Mouse (Mus musculus): ENCODE data around the gene Zpbp2. TPM values are rescaled to one million over a fixed set of nuclear protein-coding genes. Genes with fewer than 3 reads are reported as not detected.

The Zpbp2 gene
- polyA plus RNA-seq, 1 experiment from 2014 or later = not detected

DNA sequence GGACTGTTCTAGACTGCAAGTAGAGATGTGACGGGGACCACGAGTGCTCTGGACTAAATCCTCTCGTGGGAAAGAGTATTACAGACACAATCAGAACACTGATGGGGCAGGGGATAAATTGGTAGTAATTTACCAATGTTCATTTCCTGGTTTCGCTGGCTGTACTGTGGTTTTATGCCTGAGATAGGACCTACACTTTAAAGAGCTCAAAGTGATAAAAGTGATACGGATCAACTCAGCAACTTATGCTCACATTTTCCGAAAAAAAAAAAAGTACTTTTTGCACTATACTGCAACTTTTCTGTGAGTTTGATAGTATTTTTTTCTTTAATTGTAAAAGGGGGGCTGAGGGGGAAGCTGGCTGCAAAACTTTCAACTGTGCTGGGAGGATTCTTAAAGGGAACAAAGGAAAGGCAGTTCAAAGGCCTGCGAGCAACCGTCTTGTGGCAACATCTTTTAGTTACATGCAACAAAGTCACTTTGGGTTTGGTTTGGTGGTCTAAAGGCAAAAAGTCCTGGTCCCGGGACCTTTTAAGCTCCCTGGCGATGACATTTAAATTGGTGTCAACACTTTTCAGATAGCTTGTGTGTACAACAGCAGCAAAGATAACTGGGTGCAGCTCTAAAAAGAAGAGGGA is 24.0 kb upstream of the Zpbp2 start:
- Histone ChIP-seq H3K4me2 (replicated peaks; ENCODE audit: low read depth, low read length) (no peak overlapping the region), H3K9ac (replicated peaks; ENCODE audit: low read depth, low read length) (no peak overlapping the region), H3K9me3 (ENCODE audit: control insufficient read depth, low read depth, low read length) (no peaks in the 10 kb centered on the region), H3K36me3 (ENCODE audit: control insufficient read depth, insufficient read depth, low read length) (no peaks in the 10 kb centered on the region), H3K27ac (ENCODE audit: low read length) (no peak overlapping the region), H3K27me3 (ENCODE audit: control insufficient read depth, insufficient read depth, low read length) (no peaks in the 10 kb centered on the region), H3K4me1 (ENCODE audit: control insufficient read depth, insufficient read depth, low read length) (no peaks in the 10 kb centered on the region), H3K4me3 (ENCODE audit: low read depth, low read length) (no peak overlapping the region)
- ATAC-seq (ENCODE audit: insufficient number of reproducible peaks, insufficient read depth, low FRiP score, low read depth) = no peak
- WGBS = 73% methylated on average over 10 of the region's 10 CpGs

DNA sequence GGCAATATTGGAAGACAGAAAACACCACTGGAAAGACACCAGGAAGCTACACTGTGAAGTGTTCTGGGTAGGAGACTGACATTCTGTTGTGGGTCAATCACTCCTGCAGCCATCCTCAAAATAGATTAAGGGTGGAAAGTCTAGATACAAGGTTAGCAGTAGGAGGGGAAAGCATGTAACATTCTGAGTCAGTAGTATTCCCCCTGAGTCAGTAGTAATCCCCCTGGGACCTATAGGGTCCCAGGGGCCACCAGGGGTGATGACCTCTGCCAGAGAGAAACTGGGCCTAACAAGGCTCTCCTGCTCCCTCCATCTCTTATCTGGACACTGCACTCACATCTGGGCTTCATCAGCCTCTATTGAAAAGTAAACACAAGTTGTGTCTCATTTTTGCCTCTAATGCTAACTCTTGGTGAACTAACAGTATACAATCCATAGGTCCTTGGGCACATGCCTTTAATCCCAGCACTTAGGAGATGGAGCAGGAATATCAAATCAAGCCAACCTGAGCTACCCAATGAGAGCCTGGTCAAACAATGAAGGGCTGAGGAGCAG is 13.3 kb upstream of the Zpbp2 start:
- H3K4me1 ChIP-seq (ENCODE audit: control insufficient read depth, insufficient read depth, low read length) = no peaks in the 10 kb centered on the region

GRCm38 (mm10) chr11:98540319-98540718 is 10.6 kb upstream of the Zpbp2 start:
- H3K4me3 ChIP-seq (ENCODE audit: low read depth, low read length) = no peak overlapping the region
- WGBS = 83% methylated on average over 5 of the region's 5 CpGs
- ATAC-seq (ENCODE audit: insufficient number of reproducible peaks, insufficient read depth, low FRiP score, low read depth) = no peak
- H3K4me2 ChIP-seq (replicated peaks; ENCODE audit: low read depth, low read length) = no peak overlapping the region
- no peaks in the 10 kb centered on the region for H3K36me3 ChIP-seq (ENCODE audit: control insufficient read depth, insufficient read depth, low read length)
- H3K9me3 ChIP-seq (ENCODE audit: control insufficient read depth, low read depth, low read length) = no peaks in the 10 kb centered on the region
- H3K9ac ChIP-seq (replicated peaks; ENCODE audit: low read depth, low read length) = no peak overlapping the region
- H3K27me3 ChIP-seq (ENCODE audit: control insufficient read depth, insufficient read depth, low read length) = peaks cover 6% of the 10 kb centered on the region; the same call in 1 of the 2 replicates
- H3K4me1 ChIP-seq (ENCODE audit: control insufficient read depth, insufficient read depth, low read length) = peaks cover 1% of the 10 kb centered on the region; the same call in 1 of the 2 replicates
- no peak overlapping the region for H3K27ac ChIP-seq (ENCODE audit: low read length)

More for the DNA sequence above, 13.3 kb upstream of the Zpbp2 start:
- H3K9me3 ChIP-seq (ENCODE audit: control insufficient read depth, low read depth, low read length) = no peaks in the 10 kb centered on the region
- H3K4me3 ChIP-seq (ENCODE audit: low read depth, low read length) = no peak overlapping the region
- H3K36me3 ChIP-seq (ENCODE audit: control insufficient read depth, insufficient read depth, low read length) = no peaks in the 10 kb centered on the region
- no peak overlapping the region for H3K27ac ChIP-seq (ENCODE audit: low read length)
- no peak for ATAC-seq (ENCODE audit: insufficient number of reproducible peaks, insufficient read depth, low FRiP score, low read depth)
- H3K27me3 ChIP-seq (ENCODE audit: control insufficient read depth, insufficient read depth, low read length) = no peaks in the 10 kb centered on the region; the same call in 1 of the 2 replicates
- no peak overlapping the region for H3K4me2 ChIP-seq (replicated peaks; ENCODE audit: low read depth, low read length)
- no peak overlapping the region for H3K9ac ChIP-seq (replicated peaks; ENCODE audit: low read depth, low read length)

GRCm38 (mm10) chr11:98542553-98542952 is 8.3 kb upstream of the Zpbp2 start:
- H3K4me3 ChIP-seq (ENCODE audit: low read depth, low read length) = no peak overlapping the region
- no peaks in the 10 kb centered on the region for H3K36me3 ChIP-seq (ENCODE audit: control insufficient read depth, insufficient read depth, low read length)
- no peak overlapping the region for H3K27ac ChIP-seq (ENCODE audit: low read length)
- ATAC-seq (ENCODE audit: insufficient number of reproducible peaks, insufficient read depth, low FRiP score, low read depth) = no peak
- no peak overlapping the region for H3K9ac ChIP-seq (replicated peaks; ENCODE audit: low read depth, low read length)
- peaks cover 8% of the 10 kb centered on the region for H3K4me1 ChIP-seq (ENCODE audit: control insufficient read depth, insufficient read depth, low read length)
- WGBS = 70% methylated on average over 8 of the region's 8 CpGs
- H3K27me3 ChIP-seq (ENCODE audit: control insufficient read depth, insufficient read depth, low read length) = peaks cover 21% of the 10 kb centered on the region
- no peaks in the 10 kb centered on the region for H3K9me3 ChIP-seq (ENCODE audit: control insufficient read depth, low read depth, low read length)
- no peak overlapping the region for H3K4me2 ChIP-seq (replicated peaks; ENCODE audit: low read depth, low read length)

- Histone ChIP-seq H3K9ac (replicated peaks; ENCODE audit: low read depth, low read length) (no peak overlapping the region), H3K27me3 (ENCODE audit: control insufficient read depth, insufficient read depth, low read length) (peaks cover 27% of the 10 kb centered on the region)
- 66% methylated on average over 1 of the region's 1 CpGs for WGBS
These were observed 7.5 kb upstream of the Zpbp2 start for GRCm38 (mm10) chr11:98543414-98543813.

GRCm38 (mm10) chr11:98544890-98545677 is 5.8 kb upstream of the Zpbp2 start:
- ATAC-seq (ENCODE audit: insufficient number of reproducible peaks, insufficient read depth, low FRiP score, low read depth) = no peak
- Histone ChIP-seq H3K36me3 (ENCODE audit: control insufficient read depth, insufficient read depth, low read length) (no peaks in the 10 kb centered on the region), H3K4me1 (ENCODE audit: control insufficient read depth, insufficient read depth, low read length) (peaks cover 8% of the 10 kb centered on the region), H3K4me3 (ENCODE audit: low read depth, low read length) (peak overlapping the region; percentile 38), H3K9me3 (ENCODE audit: control insufficient read depth, low read depth, low read length) (no peaks in the 10 kb centered on the region), H3K4me2 (replicated peaks; ENCODE audit: low read depth, low read length) (peak overlapping the region; percentile 92), H3K27ac (ENCODE audit: low read length) (no peak overlapping the region), H3K9ac (replicated peaks; ENCODE audit: low read depth, low read length) (no peak overlapping the region; the same call in 1 of the 2 replicates), H3K27me3 (ENCODE audit: control insufficient read depth, insufficient read depth, low read length) (peaks cover 35% of the 10 kb centered on the region)
- 2% methylated on average over 16 of the region's 16 CpGs for WGBS

More at GRCm38 (mm10) chr11:98543414-98543813, 7.5 kb upstream of the Zpbp2 start:
- ATAC-seq (ENCODE audit: insufficient number of reproducible peaks, insufficient read depth, low FRiP score, low read depth) = no peak
- no peaks in the 10 kb centered on the region for H3K36me3 ChIP-seq (ENCODE audit: control insufficient read depth, insufficient read depth, low read length)
- H3K4me2 ChIP-seq (replicated peaks; ENCODE audit: low read depth, low read length) = no peak overlapping the region
- H3K9me3 ChIP-seq (ENCODE audit: control insufficient read depth, low read depth, low read length) = no peaks in the 10 kb centered on the region
- H3K4me1 ChIP-seq (ENCODE audit: control insufficient read depth, insufficient read depth, low read length) = peaks cover 8% of the 10 kb centered on the region
- H3K27ac ChIP-seq (ENCODE audit: low read length) = no peak overlapping the region
- no peak overlapping the region for H3K4me3 ChIP-seq (ENCODE audit: low read depth, low read length)

DNA sequence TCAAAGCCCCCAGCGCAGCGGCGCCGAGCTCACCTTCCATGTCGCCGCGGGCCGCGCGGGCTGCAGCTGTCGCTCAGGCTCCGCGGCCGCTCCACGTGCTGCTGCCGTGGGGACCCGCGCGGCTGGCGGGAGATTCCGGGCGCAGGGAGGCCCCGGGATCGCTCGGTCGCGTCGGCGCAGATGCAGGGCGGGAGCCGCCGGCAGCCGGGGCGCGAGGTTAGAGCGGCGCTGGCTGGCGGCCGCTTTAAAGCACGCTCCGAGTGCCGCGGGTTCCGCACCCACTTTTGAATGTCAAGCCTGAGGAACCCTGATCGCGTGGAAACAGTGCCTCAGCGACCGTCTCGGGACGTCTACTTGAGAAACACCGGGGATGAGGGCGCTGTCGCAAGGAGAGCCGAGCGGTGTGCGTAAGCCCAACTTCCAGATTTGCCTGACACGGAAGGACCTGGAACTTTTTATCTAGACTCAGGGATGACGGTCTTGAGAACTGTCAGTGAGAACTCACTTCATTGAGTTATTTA is 5.1 kb upstream of the Zpbp2 start, which contains the start of gene Ikzf3:
Gene Ikzf3, minus strand, starts transcription at position 321 of the 521 bp plus-strand sequence.
- no peaks in the 10 kb centered on the region for H3K9me3 ChIP-seq (ENCODE audit: control insufficient read depth, low read depth, low read length)
- no peak within 1 kb of the TSS; the same call in 1 of the 2 replicates for H3K9ac ChIP-seq (replicated peaks; ENCODE audit: low read depth, low read length)
- ATAC-seq (ENCODE audit: insufficient number of reproducible peaks, insufficient read depth, low FRiP score, low read depth) = no peak
- WGBS = under 1% methylated on average over 58 of the region's 58 CpGs
- peak within 1 kb of the TSS; percentile 92 for H3K4me2 ChIP-seq (replicated peaks; ENCODE audit: low read depth, low read length)
- peaks cover 8% of the 10 kb centered on the region for H3K4me1 ChIP-seq (ENCODE audit: control insufficient read depth, insufficient read depth, low read length)
- H3K27me3 ChIP-seq (ENCODE audit: control insufficient read depth, insufficient read depth, low read length) = peaks cover 38% of the 10 kb centered on the region
- H3K27ac ChIP-seq (ENCODE audit: low read length) = no peak within 1 kb of the TSS
- no peaks in the 10 kb centered on the region for H3K36me3 ChIP-seq (ENCODE audit: control insufficient read depth, insufficient read depth, low read length)
- H3K4me3 ChIP-seq (ENCODE audit: low read depth, low read length) = peak within 1 kb of the TSS; percentile 38

- WGBS = 40% methylated on average over 12 of the region's 12 CpGs
- H3K4me3 ChIP-seq (ENCODE audit: low read depth, low read length) = no peak overlapping the region
- ATAC-seq (ENCODE audit: insufficient number of reproducible peaks, insufficient read depth, low FRiP score, low read depth) = no peak
- H3K36me3 ChIP-seq (ENCODE audit: control insufficient read depth, insufficient read depth, low read length) = no peaks in the 10 kb centered on the region
- H3K27ac ChIP-seq (ENCODE audit: low read length) = no peak overlapping the region
- no peak overlapping the region for H3K9ac ChIP-seq (replicated peaks; ENCODE audit: low read depth, low read length)
- peaks cover 38% of the 10 kb centered on the region for H3K27me3 ChIP-seq (ENCODE audit: control insufficient read depth, insufficient read depth, low read length)
- peaks cover 8% of the 10 kb centered on the region for H3K4me1 ChIP-seq (ENCODE audit: control insufficient read depth, insufficient read depth, low read length)
- no peaks in the 10 kb centered on the region for H3K9me3 ChIP-seq (ENCODE audit: control insufficient read depth, low read depth, low read length)
- H3K4me2 ChIP-seq (replicated peaks; ENCODE audit: low read depth, low read length) = no peak overlapping the region
These were observed 4.2 kb upstream of the Zpbp2 start for GRCm38 (mm10) chr11:98546529-98547307.

Data from stomach, embryonic 14.5 days (tissue).